Mouse (Mus musculus) urinary bladder, postnatal 10 days (tissue): ENCODE data around the gene Bcl2l12.
"Not testable (repeated sequence)": the region's sequence is repeated elsewhere in the genome, so short reads cannot be mapped to it uniquely, and the experiment has no call there.

Experiments
- DNase-seq: peaks from one replicate; pipeline ENCODE4 v3.0.0; 2022; ENCODE audit warnings: low spot score

Gene Bcl2l12

GRCm38 (mm10) chr7:44998501-44998955 lies at the start of gene Bcl2l12:
Gene Bcl2l12 (minus strand): TSS chr7:44998712.
- DNase-seq, result no peak

GRCm38 (mm10) chr7:45047491-45047890 lies 49.0 kb upstream of the Bcl2l12 start:
- no peak for DNase-seq

- DNase-seq, result no peak
These were observed 48.4 kb upstream of the Bcl2l12 start for GRCm38 (mm10) chr7:45046853-45047350.

- DNase-seq, result no peak
These were observed 47.2 kb upstream of the Bcl2l12 start for GRCm38 (mm10) chr7:45045741-45046140.

- DNase-seq, result no peak
These were observed 44.8 kb upstream of the Bcl2l12 start for GRCm38 (mm10) chr7:45043307-45043706.

GRCm38 (mm10) chr7:45040851-45041250 lies 42.3 kb upstream of the Bcl2l12 start:
- no peak for DNase-seq

- no peak for DNase-seq
These were observed 39.9 kb upstream of the Bcl2l12 start for GRCm38 (mm10) chr7:45038411-45038810.

- no peak for DNase-seq
These were observed 39.3 kb upstream of the Bcl2l12 start for GRCm38 (mm10) chr7:45037720-45038361.

GRCm38 (mm10) chr7:45036702-45037101 lies 38.2 kb upstream of the Bcl2l12 start:
- DNase-seq, result no peak

GRCm38 (mm10) chr7:45035631-45036030 lies 37.1 kb upstream of the Bcl2l12 start:
- no peak for DNase-seq

GRCm38 (mm10) chr7:45033722-45034359 lies 35.3 kb upstream of the Bcl2l12 start:
- no peak for DNase-seq

- no peak for DNase-seq
These were observed 32.3 kb upstream of the Bcl2l12 start for GRCm38 (mm10) chr7:45030857-45031256.

- DNase-seq, result no peak
These were observed 31.5 kb upstream of the Bcl2l12 start for GRCm38 (mm10) chr7:45029995-45030394.

- no peak for DNase-seq
These were observed 29.8 kb upstream of the Bcl2l12 start for GRCm38 (mm10) chr7:45028351-45028750.

- no peak for DNase-seq
These were observed 29.2 kb upstream of the Bcl2l12 start for GRCm38 (mm10) chr7:45027761-45028160.

- no peak for DNase-seq
These were observed 27.7 kb upstream of the Bcl2l12 start for GRCm38 (mm10) chr7:45026256-45026655.

GRCm38 (mm10) chr7:45025601-45026220 lies 27.2 kb upstream of the Bcl2l12 start:
- DNase-seq, result no peak

GRCm38 (mm10) chr7:45024281-45025248 lies 26.1 kb upstream of the Bcl2l12 start:
- DNase-seq, result no peak

GRCm38 (mm10) chr7:45023711-45024110 lies 25.2 kb upstream of the Bcl2l12 start:
- not testable (repeated sequence) for DNase-seq

GRCm38 (mm10) chr7:45020225-45020624 lies 21.7 kb upstream of the Bcl2l12 start:
- DNase-seq, result no peak

GRCm38 (mm10) chr7:45019031-45019571 lies 20.6 kb upstream of the Bcl2l12 start:
- no peak for DNase-seq
